Mouse (Mus musculus): ENCODE measurements around the gene Cpne9.

DNA sequence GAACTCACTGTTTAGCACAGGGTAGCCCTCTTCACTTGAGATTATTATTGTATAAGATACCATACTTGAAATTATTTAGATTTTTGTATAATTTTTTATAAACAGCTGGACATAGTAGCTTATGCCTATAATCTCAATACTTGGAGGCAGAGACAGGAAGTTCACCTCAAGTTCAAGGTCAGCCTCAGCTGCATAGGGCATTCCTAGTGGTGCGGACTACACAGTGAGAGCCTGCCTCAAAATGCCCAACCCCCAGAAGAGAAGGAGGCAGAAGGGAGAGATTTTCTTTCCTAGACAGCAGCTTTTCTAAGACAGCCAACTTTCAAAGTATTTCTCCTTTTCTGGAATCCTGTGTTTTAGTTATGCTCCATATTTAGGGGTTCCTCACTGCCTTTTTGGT lies 69.1 kb downstream of the Cpne9 start:
- no peak for TF ChIP-seq EP300 (IDR thresholded peaks at IDR 0.05; ENCODE audit: low read depth)
- no peak for TF ChIP-seq CTCF (IDR thresholded peaks at IDR 0.05; ENCODE audit: low read depth)

Data from liver, postnatal 0 days (tissue).